Mouse (Mus musculus) T-helper 1 cell (primary cell): ENCODE measurements at regions not wholly inside any gene's neighbourhood (a gene's known extent, or its start where the extent isn't known, plus 50 kb on each side); places are given as distances from the start of the nearest gene placed in this dataset.

Source experiments
- in situ Hi-C: fragments of 300-600 bp; cut with MboI, MseI; formaldehyde crosslinking; loops from one replicate; pipeline ENCODE4 v1.15.1; 2025; ENCODE audit warnings: high pct_unique_total_duplicates

- in situ Hi-C loops = no loop called here
Observed at GRCm38 (mm10) chr1:190067181-190067580, 103.3 kb downstream of the Prox1 start.

- in situ Hi-C loops = no loop called here
Observed at GRCm38 (mm10) chr1:190066426-190066825, 104.1 kb downstream of the Prox1 start.

GRCm38 (mm10) chr1:190061560-190062295 is 108.8 kb downstream of the Prox1 start:
- in situ Hi-C loops = no loop called here

GRCm38 (mm10) chr1:190059025-190059424 is 111.5 kb downstream of the Prox1 start:
- in situ Hi-C loops = no loop called here

- in situ Hi-C loops = no loop called here
Observed at GRCm38 (mm10) chr1:190056931-190057330, 113.6 kb downstream of the Prox1 start.

GRCm38 (mm10) chr1:190051903-190052302 is 118.6 kb downstream of the Prox1 start:
- in situ Hi-C loops = no loop called here

GRCm38 (mm10) chr1:190048521-190049170 is 121.9 kb downstream of the Prox1 start:
- in situ Hi-C loops = no loop called here

- in situ Hi-C loops = no loop called here
Observed at GRCm38 (mm10) chr1:190047201-190047600, 123.3 kb downstream of the Prox1 start.

- in situ Hi-C loops = no loop called here
Observed at GRCm38 (mm10) chr1:190045797-190046196, 123.6 kb upstream of the Smyd2 start.

- in situ Hi-C loops = no loop called here
Observed at GRCm38 (mm10) chr1:190044036-190044435, 121.9 kb upstream of the Smyd2 start.

- in situ Hi-C loops = no loop called here
Observed at GRCm38 (mm10) chr1:190043156-190043555, 121.0 kb upstream of the Smyd2 start.

- in situ Hi-C loops = no loop called here
Observed at GRCm38 (mm10) chr1:190042197-190042596, 120.0 kb upstream of the Smyd2 start.

GRCm38 (mm10) chr1:190041096-190041706 is 119.0 kb upstream of the Smyd2 start:
- in situ Hi-C loops = no loop called here

- in situ Hi-C loops = no loop called here
Observed at GRCm38 (mm10) chr1:190038046-190038445, 115.9 kb upstream of the Smyd2 start.

- in situ Hi-C loops = no loop called here
Observed at GRCm38 (mm10) chr1:190036726-190037125, 114.6 kb upstream of the Smyd2 start.

GRCm38 (mm10) chr1:190035935-190036334 is 113.8 kb upstream of the Smyd2 start:
- in situ Hi-C loops = no loop called here

- in situ Hi-C loops = no loop called here
Observed at GRCm38 (mm10) chr1:190034091-190034490, 111.9 kb upstream of the Smyd2 start.

GRCm38 (mm10) chr1:190027536-190027935 is 105.4 kb upstream of the Smyd2 start:
- in situ Hi-C loops = no loop called here

GRCm38 (mm10) chr1:190009466-190009865 is 87.3 kb upstream of the Smyd2 start:
- in situ Hi-C loops = no loop called here

GRCm38 (mm10) chr1:190007271-190007670 is 85.1 kb upstream of the Smyd2 start:
- in situ Hi-C loops = no loop called here

GRCm38 (mm10) chr1:190001084-190001483 is 78.9 kb upstream of the Smyd2 start:
- in situ Hi-C loops = no loop called here

GRCm38 (mm10) chr1:189993706-189994105 is 71.5 kb upstream of the Smyd2 start:
- in situ Hi-C loops = no loop called here

GRCm38 (mm10) chr1:189993221-189993620 is 71.1 kb upstream of the Smyd2 start:
- in situ Hi-C loops = no loop called here
